Mouse (Mus musculus): ENCODE results near the gene Klrg2. TPM values are rescaled to one million over a fixed set of nuclear protein-coding genes. Genes with fewer than 3 reads are reported as not detected.
"Not testable (repeated sequence)": the region's sequence is repeated elsewhere in the genome, so short reads cannot be mapped to it uniquely, and the experiment has no call there.

Gene Klrg2
- under 1 TPM; 0.62 to 0.74 TPM for total RNA-seq (2021)

DNA sequence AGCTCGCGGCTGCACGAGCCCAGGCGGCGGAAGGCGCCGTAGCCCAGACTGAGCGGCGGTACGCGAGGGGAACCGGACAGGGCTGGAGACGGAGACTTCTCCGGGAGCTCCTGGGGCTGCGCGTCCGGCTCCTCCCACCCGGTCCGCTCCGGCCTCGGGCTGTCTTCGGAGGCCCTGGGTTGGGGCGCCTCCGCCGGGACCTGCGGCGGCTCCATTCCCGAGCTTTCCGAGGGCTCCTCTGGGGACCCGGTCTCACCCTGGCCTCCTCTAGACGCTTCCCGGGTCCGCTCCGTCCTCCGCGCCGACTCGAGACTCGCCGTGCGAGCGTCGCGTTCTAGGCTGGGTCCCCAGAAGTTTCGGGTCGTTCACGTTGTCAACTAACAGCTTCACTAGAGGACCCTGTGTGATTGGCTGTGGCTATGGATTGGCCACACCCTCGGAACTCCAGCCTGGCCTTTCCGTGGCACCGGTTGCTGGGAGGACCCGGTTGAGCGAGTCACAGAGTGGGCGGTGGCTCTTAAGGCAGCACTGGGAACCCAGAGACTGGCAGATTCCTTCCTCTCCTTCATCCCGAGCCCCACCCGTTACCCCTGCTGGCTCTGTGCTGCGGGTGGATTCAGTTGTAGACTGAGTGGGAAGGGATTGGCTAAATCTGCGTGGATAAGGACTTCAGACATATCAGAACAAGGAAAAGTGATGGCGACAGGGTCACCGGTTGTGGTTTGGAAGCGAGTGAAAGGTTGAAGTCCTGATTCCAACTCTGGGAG is at the start of gene Klrg2:
TSS of gene Klrg2 (minus strand) at position 391 of the 767 bp plus-strand sequence.
- peak; percentile 74 to 81 for DNase-seq
- intact Hi-C loops (cut with DNase I), result no loop called here

- intact Hi-C loops (cut with DNase I), result no loop called here
- DNase-seq, result no peak
Measured at GRCm38 (mm10) chr6:38682532-38682931, 45.5 kb upstream of the Klrg2 start.

- no peak for DNase-seq
- intact Hi-C loops (cut with DNase I), result no loop called here
Measured at GRCm38 (mm10) chr6:38677629-38678028, 40.6 kb upstream of the Klrg2 start.

GRCm38 (mm10) chr6:38676723-38677122 is 39.7 kb upstream of the Klrg2 start:
- intact Hi-C loops (cut with DNase I), result no loop called here
- peak in 1 of 2 experiments; percentile 13 for DNase-seq

GRCm38 (mm10) chr6:38676217-38676616 is 39.2 kb upstream of the Klrg2 start:
- intact Hi-C loops (cut with DNase I), result no loop called here
- DNase-seq, result peak in 1 of 2 experiments; percentile 18

DNA sequence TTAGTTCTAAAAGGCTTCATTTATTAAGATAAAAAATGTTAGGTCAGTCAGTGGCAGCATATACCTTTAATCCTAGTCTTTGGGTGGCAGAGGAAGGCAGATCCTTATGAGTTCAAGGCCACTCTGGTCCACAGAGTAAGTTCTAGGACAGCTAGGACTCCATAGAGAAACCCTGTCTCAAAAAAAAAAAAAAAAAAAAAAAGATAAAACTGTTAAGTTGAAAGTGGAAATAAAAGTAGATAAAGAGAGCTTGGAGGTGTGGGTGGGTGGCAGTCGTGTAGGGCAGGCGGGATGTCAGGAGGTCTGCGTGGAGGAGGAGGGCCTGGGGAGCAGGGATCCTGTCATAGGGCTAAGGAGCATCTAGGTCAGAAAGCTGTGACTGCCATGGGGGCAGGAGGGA is 35.0 kb upstream of the Klrg2 start:
- no peak for DNase-seq
- intact Hi-C loops (cut with DNase I), result no loop called here

GRCm38 (mm10) chr6:38671270-38671669 is 34.2 kb upstream of the Klrg2 start:
- intact Hi-C loops (cut with DNase I), result no loop called here
- no peak for DNase-seq

DNA sequence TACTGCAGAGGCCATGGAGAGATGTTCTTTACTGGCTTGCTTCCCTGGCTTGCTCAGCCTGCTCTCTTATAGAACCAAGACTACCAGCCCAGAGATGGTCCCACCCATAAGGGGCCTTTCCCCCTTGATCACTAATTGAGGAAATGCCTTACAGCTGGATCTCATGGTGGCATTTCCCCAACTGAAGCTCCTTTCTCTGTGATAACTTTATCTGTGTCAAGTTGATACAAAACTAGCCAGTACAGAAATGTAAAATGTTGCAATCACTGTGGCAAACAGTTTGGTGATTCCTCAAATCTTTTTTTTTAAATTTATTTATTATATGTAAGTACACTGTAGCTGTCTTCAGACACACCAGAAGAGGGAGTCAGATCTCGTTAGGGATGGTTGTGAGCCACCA is 33.4 kb upstream of the Klrg2 start:
- intact Hi-C loops (cut with DNase I); DNase-seq: not testable (repeated sequence)

- intact Hi-C loops (cut with DNase I), result no loop called here
Measured at GRCm38 (mm10) chr6:38669580-38669979, 32.5 kb upstream of the Klrg2 start.

DNA sequence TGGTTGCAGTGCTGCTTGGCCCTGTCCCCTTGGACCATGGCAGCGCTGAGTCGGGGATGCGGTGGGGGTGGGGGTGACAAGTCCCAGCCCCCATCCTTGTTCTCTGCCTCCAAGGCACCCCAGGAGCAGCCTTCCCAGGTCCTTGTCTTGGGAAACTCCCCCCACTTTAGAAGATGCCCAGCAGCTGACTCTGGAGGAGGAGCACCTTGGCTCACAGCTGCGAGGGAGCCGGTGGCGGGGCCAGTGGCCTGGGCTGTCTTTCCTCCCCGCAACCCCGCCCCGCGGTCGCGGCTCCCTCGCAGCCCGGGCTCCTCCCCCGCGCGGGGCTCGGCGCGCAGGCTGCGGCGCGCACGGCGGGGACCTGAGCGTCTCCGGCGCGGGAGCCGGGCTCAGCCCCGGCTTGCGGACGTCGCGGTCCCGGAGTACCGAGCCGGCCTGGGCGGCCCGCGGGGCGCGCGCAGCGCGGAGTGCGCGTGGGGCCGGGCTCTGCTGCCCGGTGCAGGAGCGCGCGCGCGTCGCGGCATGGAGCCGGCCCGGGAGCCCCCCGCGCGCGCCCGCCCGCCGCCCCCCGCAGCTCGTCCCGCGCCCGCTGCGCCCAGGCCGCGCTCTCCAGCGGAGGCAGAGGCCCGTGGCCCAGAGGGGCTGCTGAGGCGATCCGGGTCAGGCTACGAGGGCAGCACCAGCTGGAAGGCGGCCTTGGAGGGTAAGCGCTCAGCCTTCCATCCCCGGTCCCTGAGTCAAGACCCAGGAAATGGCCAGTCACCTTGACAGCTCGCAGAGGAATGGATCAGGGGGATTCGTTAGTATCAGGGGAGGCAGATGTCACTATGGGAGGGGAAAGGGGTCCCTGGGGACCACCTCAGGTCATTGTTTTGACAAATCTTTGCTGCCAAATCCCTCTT is 25.9 kb upstream of the Klrg2 start, which contains the start of gene Clec2l:
TSS of gene Clec2l (plus strand) at position 356 of the 902 bp plus-strand sequence.
- peak; percentile 27 to 49 for DNase-seq

More at GRCm38 (mm10) chr6:38669580-38669979, 32.5 kb upstream of the Klrg2 start:
- no peak for DNase-seq

DNA sequence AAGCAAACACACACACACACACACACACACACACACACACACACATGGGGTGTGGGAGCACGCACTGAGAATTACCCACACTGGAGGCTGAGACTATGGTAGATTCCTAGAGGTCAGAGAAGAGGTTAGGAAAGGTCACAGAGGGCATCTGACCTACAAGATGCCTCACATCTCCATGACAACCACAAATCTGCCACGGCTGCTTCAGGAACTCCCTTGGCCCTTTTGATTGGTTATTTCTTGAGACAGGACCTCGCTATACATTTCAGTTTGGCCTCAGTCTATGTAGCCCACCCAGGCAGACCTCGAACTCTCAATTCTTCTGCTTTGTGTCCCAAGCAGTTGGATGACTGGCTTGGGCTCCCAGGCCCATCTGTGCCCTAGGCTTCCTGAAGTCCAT is 24.6 kb upstream of the Klrg2 start:
- intact Hi-C loops (cut with DNase I), result no loop called here
- DNase-seq, result no peak

More for the DNA sequence above, 25.9 kb upstream of the Klrg2 start, which contains the start of gene Clec2l:
- intact Hi-C loops (cut with DNase I), result no loop called here

DNA sequence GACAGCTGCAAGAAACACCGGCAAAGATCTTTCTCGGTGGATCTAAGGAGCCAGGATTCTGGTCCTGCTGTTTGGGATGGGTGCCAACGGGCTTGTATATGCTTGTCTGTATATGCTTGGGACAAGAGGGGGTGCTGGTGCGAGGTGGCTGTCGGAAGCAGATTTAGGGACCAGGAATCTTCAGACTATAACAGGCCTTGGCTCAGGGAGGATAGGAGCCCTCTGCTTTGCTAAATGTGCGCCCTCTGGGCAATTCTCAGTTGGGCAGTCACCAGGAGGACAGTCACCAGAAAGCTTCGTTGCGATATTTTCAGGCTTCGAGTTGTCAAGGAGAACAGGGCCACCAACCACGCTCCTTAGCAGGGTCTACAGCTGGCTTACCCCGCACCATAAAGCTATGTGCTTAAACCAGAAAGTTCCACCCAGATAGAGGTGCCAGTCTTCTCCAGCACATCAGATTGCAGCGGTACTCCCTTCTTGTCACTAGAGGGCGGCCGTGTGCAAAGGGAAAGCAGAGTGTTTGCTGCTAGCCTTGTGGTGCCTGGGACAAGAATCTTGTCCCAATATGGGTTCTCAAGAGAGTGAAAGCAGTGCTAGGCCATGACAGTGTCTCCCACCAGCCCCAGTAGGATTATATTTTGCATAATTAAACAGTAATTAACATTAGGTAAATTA is 13.4 kb upstream of the Klrg2 start:
- DNase-seq, result peak; percentile 68 to 84
- intact Hi-C loops (cut with DNase I), result loop anchor here (1.0 to 5.0 kb wide), 3 partner anchors 45 to 417 kb away; no protein-coding TSS in a partner anchor

- DNase-seq, result no peak
- intact Hi-C loops (cut with DNase I), result no loop called here
Measured at GRCm38 (mm10) chr6:38649545-38649944, 12.5 kb upstream of the Klrg2 start.

GRCm38 (mm10) chr6:38643039-38643438 is 6.0 kb upstream of the Klrg2 start:
- DNase-seq, result no peak
- intact Hi-C loops (cut with DNase I), result no loop called here

DNA sequence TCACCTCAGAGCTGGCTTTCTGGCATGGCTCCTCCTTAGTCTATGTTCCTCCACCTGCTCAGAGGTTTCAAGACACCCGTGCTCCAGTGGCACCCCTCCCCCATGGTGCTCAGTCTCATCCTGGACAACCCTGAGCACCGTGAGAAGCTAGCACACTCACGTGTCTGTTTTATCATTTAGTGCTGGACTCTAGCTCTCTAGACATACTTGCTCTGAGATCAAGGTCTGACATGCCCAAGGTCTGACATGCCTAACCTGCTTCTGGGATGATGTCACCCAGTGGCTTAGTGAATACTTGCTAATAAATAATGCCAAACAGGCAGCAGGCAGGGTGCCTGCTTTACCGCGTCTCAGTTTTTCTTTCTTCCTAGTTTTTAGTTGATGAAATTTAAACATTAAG is 5.6 kb upstream of the Klrg2 start:
- DNase-seq, result no peak
- intact Hi-C loops (cut with DNase I), result no loop called here

- intact Hi-C loops (cut with DNase I), result no loop called here
- no peak for DNase-seq
Measured at GRCm38 (mm10) chr6:38641645-38642044, 4.6 kb upstream of the Klrg2 start.

GRCm38 (mm10) chr6:38641228-38641627 is 4.2 kb upstream of the Klrg2 start:
- no peak for DNase-seq
- intact Hi-C loops (cut with DNase I), result no loop called here

DNA sequence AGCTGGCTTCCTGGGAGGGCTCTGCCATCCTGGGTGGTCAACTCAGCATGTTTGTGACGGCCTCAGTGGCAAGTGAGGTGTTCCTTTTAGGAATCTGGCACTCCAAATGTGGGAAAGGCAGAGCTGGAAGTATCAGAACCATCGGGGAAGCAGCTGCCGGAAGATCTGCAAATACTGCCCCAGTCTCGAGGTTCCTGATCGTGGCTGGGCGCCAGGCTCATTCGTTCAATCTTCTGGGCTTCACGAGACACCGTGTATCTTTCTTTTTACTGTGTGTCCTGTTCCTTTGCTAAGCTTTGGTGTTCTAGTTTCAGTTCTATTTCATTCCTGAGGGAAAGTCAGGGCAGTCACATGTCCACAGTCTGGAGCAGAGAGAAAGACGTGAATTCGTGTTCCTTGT is 3.4 kb upstream of the Klrg2 start:
- no peak for DNase-seq
- intact Hi-C loops (cut with DNase I), result no loop called here

- intact Hi-C loops (cut with DNase I), result no loop called here
- peak; percentile 50 to 66 for DNase-seq
Measured at GRCm38 (mm10) chr6:38635941-38636851, 846 bp downstream of the Klrg2 start.

GRCm38 (mm10) chr6:38634461-38634860 is 2.6 kb downstream of the Klrg2 start:
- intact Hi-C loops (cut with DNase I), result no loop called here
- DNase-seq, result no peak

All from heart, postnatal 10 days (tissue).